Mouse (Mus musculus): ENCODE data around the gene Wipi2. TPM values are rescaled to one million over a fixed set of nuclear protein-coding genes. Genes with fewer than 3 reads are reported as not detected.

The Wipi2 gene
- polyA plus RNA-seq, 1 experiment, result 43.4 TPM

DNA sequence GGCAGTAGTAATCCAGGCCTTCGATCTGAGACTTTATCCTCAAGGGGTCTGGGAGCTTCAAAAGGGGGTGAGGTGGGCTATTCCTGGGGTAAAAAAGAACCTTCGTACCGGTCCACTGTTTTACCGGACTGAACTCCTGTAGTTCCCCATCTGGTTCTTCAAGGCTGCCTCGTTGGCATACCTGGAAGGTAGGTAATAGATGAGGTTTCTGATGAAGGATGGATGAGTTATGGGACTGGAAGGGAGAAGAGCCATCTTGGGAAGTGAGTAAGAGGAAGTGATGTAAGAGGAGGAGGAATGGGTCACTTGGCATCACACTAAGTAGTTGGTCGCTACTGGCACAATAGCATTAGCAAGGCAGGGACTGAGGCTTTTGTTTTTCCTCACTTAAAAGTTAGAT is 2.7 kb downstream of the Wipi2 start:
- no peak for DNase-seq (ENCODE audit: low spot score)

DNA sequence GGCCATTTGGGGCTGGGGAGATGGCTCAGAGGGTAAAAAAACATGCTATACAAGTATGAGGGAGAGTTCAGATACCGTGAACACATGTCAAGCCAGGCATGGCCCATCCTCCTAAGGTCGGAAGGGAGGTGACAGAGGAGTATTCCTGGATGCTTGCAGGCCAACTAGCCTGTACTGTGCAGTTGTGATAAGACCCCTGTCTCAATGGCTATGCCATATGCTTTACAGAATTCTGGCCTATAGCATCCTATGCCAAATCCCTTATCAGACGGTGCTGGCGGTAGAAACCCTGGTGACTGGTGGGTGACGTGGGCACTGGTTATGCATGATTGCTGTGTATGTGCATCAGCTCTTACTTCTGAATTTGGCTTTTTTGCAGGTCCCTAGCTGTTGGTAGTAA is 10.3 kb downstream of the Wipi2 start:
- no peak for DNase-seq (ENCODE audit: low spot score)

DNA sequence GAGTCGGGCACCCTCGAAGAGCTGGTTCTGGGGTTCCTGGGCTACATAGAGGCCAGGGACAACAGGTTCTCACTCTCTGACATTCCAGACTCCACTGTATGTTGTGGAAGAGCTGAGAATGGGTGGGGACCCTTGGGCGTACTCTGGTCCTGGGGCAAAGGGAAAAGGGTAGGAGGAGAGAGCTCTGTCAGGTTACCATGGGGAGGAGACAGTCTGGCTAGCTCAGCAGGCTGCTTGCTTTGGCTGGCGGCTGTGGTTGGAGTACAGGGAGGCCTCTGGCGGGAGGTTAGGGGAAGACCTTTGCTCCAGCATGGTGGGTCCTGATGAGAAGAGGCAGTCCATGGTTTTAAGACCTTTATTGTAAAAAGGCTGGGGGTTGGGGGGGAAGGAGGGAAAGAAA is 12.6 kb downstream of the Wipi2 start:
- DNase-seq (ENCODE audit: low spot score), result no peak

DNA sequence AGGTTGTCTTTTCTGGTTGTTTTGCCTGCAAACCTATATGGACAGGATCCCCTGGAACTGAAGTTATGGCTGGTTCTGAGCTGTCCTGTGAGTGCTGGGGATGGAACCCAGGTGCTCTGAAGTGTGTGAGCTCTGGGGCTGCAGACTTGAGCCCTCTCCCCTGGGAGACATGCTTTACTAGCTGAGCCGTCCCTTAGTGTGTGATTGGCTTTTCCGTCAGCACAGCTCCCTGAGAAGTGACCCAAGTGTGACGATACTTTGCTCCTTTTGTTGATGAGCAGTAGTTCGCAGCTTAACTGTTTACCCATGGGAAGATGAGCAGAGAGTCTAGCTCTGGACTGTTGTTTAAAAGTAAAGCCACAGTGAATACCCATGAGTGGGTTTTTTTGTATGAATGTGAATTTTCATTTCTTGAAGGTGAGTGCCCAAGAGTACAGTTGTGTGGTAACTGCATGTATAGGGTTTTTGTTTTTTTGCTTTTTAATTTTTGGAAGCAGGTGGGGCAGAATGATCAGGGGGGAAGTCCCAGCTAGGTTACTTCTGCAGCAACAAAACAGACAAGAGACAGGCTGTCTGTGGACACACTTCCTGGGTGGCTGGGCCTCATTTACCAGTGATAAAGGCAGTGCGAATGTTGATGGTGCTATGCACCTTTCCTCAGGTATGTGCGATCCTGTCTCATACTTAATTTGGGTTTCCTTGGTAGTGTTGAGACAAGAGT is 14.0 kb downstream of the Wipi2 start:
- no peak for DNase-seq (ENCODE audit: low spot score)

DNA sequence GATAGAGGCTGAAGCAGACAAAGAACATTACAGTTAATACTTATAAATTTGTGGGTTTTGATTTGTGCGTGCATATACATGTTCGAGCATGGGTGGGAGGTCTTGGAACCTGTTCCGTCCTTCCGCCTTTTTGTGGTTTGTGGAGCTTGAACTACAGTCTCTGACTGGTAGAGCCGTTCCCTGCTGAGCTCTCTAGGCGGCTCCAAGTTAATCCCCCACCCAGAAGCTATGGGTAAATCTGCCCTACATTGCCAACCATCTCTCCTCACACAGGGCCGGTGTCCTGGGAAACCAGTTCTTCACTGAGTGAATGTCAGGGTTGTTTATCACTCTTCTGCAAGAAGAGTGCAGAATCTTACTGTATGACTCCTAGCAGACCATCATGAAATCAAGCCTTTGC is 20.7 kb downstream of the Wipi2 start:
- no peak for DNase-seq (ENCODE audit: low spot score)

DNA sequence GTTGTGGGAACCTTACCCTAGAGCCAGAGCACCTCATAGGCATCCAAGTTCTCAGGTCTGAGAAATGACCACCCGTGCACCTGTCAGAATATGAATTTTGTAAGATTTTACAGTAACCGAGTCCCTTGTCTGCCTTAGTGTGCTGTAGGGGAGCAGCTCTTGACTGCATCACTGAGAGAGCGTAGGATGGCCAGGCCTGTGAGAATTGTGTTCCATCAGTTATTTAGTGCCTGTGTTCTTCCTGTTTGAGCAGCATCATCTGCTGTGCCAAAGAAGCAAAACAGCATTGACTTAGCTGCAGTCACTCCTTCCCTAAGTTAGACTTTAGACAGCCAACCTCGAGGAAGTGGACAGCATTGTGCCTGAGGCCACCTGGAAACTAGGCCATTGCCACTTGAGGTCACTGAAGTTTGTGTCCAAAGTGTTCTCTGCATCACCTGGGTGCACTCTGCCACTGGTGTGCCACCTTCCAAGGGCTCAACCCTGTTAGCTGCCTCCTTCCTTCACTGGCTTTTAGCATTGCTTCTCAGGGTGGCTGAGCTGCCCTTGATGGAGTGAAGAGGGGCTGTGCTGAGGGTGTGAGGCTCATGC is 22.1 kb downstream of the Wipi2 start:
- no peak for DNase-seq (ENCODE audit: low spot score)

DNA sequence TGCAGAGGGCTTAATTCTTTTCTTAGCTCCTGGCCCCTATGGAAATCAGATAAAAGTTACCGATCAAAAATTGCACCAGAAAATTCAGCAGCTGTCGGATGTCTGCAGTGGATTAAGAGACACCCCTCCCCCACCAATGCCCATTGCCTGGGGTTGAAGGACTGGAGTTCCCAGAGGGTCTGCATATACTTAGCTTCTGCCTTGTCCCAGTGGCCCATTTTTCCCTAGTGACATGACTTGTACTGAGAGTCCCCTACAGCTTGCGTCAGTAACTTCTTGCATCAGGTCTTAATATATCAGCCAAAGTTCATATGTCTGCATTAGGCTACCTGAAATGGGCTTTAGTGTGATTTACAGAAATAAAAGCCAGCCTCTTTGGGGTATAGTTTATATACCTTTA is 22.9 kb downstream of the Wipi2 start:
- no peak for DNase-seq (ENCODE audit: low spot score)

DNA sequence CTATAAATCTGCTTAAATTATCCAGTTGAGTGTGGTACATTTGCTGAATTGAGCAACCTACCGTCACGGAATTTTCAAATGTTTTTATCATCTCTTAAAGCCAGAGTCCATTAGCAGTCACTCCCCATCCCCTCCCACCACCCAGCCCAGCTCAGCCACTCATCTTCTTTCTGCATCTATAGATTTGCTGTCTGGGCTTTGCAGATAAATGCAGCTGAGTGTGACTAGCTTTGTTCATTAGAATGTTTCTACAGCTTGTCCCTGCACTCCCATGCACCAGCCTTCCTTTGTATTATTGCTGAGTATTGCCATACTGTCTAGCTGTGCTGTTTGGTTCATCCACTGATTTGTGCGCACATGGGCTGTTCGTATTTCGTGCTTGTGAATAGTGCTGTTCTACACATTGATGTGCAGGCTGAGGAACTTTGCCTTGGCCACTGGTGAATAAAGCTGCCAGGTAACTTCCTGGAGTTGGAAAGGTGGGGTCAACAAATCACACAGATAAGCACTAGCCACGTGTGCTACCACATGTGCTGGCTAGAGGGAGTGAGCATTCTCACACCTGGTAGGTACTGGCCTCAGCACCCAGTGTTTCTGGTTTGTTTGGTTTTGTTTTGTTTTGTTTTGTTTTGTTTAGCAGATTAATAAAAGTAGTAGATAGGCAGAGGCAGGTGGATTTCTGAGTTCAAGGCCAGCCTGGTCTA is 23.4 kb downstream of the Wipi2 start:
- DNase-seq (ENCODE audit: low spot score), result no peak

DNA sequence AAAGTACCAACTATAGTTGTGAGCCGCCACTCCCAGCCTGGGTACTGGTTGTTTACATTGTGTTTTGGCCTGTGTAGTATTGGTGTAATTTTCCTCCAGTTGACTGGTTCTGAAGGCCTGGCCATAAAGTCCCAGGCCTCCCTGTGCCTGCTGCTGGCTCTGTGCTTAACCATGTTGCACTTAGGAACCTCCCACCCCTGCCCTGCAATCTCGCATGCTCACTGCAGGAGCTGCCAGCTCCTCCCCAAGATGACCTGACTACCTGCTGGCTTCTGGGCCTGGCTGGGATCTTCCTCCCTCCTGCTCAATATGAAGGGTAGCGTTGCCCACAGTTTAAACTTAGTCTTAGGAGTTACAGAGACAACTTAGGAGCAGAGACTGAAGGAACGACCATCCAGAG is 24.8 kb downstream of the Wipi2 start:
- no peak for DNase-seq (ENCODE audit: low spot score)

DNA sequence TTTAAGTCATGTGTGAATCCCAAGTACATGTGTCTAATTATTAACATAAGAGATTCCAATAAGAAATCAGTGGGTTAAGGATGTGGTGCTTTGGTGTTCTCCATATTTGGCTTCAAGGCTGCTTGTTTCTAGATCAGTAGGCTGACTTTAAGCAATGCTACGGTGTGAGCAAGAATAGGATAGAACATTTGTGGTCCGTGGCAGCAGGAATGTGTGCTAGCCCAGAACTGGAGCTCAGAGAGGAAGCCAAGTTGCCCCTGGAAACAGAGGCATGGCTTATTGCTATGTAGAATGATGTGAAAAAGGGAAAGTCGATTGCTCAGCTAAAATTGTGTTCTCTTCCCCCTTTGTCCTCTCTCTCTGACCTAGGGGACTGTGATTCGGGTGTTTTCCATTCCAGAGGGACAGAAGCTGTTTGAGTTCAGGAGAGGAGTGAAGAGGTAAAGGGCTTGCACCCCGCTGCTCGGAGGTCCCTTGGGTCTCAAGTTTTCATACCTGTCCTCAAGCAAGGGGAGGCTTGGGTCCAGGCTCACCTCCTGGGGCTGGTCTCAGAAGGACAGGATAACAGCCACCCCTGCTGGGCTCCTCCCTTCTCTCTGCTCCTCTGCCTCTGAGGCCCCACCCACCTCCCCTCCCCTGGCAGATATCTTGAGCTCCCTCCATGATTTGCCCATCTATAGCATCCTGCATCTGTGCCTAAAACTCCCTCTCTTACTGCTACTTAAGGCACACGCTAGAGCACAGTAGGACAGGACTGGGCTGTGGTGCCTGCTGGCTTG is 33.3 kb downstream of the Wipi2 start:
- DNase-seq (ENCODE audit: low spot score), result no peak

DNA sequence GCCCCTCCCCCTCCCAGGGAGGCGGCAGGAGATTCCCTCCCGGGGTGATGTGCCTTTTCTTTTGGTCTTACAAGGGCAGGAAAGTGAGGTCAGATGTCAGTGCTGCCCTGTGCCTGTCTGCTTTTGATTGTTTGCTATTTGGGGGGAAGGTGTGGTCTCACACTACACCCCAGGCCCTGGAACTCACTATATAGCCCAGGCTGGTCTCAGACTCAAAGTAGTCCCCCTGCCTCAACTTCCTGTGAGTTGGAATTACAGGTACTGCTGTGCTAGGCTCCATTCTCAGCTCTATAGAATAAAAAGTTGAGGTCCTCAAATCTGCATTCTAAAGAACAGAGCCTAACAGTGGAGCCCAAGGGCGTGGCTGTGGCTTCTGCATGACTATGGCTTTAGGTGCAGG is 40.4 kb downstream of the Wipi2 start:
- no peak for DNase-seq (ENCODE audit: low spot score)

DNA sequence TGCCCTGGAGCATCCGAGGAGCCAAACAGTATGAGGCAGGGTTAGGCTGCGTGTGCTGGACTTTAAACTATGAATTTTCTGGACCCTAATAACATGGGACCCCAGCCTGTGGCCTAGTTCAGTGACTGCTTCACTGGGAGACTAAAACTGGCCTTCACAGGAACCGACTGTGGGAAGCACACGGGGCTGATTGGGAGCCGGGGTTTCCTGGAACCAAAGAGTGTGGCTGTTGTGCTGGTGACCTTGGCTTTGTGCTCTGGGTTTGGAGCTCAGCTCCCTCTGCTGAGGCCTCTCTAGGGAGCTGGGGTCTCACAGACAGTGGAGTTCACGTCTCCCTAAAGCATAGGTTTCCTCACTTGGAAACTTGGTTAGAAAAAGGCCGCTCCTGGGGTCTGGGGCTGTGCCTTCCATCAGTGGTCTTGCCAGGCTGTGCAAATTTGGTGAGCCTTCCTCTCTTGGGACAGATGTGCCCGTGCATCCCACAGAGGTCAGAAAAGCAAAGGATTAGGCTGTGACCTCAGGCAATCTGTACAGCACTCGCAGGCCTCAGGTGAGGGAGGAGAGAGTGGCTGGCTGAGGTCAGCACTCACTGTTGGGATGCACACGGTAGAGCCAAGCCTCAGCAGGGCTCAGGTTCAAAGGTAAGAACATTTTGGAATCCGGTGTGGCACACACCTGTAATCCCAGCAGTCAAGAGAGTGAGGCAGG is 41.2 kb downstream of the Wipi2 start:
- no peak for DNase-seq (ENCODE audit: low spot score)

DNA sequence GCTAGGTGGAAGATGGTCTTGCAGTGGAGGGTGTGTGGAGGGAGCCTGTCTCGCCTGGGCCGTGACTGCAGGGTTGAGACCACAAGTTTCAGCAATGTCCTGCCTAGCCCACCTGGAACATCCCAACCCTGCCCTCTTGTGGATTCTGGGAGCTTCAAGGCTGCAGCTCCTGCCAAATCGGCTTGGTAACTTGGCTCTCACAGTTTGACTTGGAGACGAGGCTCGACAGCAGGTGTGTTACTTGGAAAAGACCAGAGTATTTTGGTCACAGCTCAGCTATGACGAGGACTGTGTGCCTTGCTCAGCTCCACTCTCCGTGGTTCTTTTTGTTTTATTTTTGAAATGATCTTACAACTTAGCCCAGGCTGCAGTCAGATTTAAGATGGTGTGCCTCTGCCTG is 42.2 kb downstream of the Wipi2 start:
- DNase-seq (ENCODE audit: low spot score), result no peak

DNA sequence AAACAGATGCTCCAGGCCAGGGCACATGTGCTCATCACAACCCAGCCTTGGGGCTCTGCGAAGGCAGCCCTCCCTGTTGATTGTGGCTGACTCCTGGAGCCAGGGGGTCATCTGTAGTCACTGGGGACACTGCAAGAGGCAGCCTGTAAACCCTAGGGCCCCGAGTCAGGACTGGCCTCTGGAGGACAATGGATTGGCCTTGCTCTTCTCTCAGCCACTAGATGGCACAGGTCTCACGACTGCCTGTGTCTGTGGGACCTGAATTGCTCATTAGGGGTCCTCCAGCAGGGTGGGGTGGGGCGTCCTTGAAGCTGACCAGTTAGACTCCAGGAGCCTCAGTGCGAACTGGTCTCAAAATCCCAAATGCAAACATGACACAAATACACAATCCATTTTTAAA is 45.6 kb downstream of the Wipi2 start:
- no peak for DNase-seq (ENCODE audit: low spot score)

DNA sequence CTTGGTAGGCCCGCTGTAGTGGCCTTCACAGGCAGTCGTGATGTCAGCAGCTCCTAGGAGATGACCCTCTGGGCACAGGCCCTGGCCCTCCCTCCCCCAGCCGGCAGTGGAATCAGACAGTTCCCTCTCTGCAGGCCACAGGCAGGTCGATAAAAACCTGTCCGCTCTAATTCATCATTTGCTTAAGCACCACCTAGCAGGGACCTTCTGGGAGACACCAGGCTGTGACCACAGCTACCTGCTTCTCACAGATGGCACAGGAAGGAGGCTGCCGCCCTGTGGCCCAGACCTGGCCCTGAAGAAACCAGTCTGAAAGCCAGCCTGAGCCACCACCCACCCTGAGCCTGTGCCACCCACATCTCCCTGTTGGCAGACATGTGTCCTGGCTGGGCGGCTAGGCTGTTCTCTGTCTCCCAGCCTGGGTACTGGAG is 50.7 kb downstream of the Wipi2 start:
- DNase-seq (ENCODE audit: low spot score), result no peak

DNA sequence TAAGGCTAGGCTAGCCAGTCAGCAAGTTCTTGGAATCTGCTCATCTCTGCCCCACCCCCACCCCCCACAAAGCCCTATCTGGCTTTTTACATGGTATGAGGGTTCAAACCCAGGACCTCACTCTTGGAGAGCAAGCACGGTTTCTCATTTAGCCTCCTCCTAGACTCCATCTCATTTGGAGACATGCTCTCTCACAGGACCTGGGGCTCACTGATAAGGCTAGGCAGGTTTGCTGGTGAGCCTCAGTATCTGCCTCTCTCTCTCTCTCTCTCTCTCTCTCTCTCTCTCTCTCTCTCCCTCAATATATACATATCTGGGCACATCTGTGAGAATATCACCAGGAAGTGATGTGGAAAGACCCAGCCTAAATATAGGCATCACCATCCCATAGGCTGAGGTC is 51.6 kb downstream of the Wipi2 start:
- no peak for DNase-seq (ENCODE audit: low spot score)

DNA sequence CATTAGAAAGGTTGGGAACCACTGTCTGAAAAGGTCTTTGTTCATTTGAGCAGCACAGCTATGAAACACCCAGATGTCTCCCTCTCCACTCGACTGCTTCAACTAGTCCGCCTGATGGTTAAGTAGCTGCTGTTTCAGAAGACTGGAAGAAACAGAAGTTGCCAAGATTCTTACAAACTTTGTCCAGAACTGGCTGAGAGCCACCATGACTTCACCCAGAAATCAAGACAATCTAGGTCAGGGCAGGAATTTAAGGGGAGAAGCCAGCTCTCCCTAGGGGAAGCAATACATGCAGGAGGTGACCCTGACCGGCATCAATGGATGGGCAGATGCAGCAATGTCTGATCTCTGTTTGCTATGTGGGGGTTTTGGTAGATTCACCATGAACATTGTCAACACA is 54.4 kb downstream of the Wipi2 start:
- peak; percentile 4 for DNase-seq (ENCODE audit: low spot score)

DNA sequence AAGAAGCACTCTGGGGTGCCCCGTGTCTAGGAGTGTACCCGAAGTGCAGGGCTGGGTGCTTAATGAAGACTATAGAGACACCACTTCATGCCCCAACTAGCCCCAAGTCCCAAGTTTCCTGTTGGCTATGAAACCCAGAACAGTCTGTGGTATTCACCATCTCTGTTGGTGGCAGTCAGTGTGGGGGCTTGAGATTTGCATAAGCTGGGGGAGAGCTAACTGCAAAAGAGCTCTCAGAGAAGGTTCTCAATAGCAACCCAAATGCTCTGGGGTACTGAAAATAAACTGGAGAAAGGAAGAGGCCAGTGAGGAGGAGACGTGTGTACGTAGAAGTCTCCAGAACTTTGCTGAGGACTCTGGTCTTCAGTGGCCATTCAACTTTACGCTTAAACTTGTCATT is 55.0 kb downstream of the Wipi2 start:
- DNase-seq (ENCODE audit: low spot score), result no peak

DNA sequence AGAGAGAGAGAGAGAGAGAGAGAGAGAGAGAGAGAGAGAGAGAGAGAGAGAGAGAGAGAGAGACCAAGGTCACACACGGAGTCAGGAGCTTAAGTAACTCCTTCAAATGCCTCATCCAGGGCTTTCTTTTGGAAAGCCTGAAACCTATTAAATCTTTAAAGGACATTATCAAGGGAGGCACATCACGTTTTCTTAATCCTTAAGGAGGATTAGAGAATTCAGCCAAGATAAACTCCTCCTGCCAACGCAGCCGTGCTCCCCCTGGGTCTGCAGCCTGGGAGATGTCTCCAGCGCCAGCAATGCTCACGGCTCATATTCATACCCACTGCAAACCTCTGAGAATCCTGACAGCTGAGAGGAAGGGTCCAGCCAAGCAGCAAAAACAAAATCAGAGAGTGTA is 61.4 kb downstream of the Wipi2 start:
- DNase-seq (ENCODE audit: low spot score), result no peak

DNA sequence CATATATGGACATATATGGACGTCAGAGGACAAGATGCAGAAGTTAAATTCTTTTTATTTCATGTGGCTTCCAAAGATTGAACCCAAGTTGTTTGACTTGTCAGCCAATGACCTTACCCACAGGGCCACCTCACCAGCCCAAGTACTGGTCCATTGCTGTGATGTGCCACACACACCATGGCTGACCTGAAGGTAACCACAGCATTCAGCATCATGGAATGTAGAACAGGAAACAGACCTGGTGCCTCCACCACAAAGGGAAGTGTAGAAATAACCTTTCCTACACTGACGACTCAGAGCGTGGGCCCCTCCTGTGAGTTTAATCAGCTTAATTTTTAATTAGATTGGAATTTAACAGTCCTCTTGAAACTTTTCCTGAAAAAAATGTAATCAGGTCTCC is 62.8 kb downstream of the Wipi2 start:
- no peak for DNase-seq (ENCODE audit: low spot score)

DNA sequence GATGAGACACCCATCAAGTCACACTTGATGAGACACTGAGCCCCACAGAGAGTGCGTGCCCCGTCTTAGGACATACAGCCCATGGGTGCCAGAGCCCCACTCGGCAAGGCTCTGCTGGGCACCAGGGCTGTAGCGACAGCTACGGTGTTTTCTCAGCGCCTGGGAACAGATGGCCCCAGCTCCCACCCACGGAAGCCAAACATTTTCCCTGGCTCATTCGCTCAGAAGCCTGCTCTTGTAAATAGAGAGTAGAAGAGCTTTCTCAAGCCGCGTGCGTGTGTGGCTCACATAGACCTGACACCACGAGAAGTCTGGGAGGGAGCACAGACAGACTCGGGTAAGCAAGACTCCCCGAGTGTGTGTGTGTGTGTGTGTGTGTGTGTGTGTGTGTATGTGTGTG is 64.8 kb downstream of the Wipi2 start, which contains the start of gene Slc29a4:
TSS of gene Slc29a4 (plus strand) at position 265 of the 400 bp plus-strand sequence.
- DNase-seq (ENCODE audit: low spot score), result no peak

All from urinary bladder, adult 2 months (tissue).